Mouse (Mus musculus) CH12.LX (cell line): Measurements from ENCODE around the gene Cebpe.

Experiments used
- CHD1 ChIP-seq: IDR thresholded peaks from 2 replicates; pipeline ENCODE4 v1.6.1; 2012; ENCODE audit warnings: low read depth, low read length, improper control_type of control experiment, inconsistent platforms
- CHD2 ChIP-seq: IDR thresholded peaks from 2 replicates; pipeline ENCODE4 v1.6.1; 2011; ENCODE audit warnings: low read length, improper control_type of control experiment
- CTCF ChIP-seq, 2 experiments: IDR thresholded peaks in 1 of 2; conservative IDR thresholded peaks in 1 of 2; 2 replicates each; pipeline ENCODE4 v1.5.1; 2011 to 2012; ENCODE audit warnings: low read depth in 2 of 2, low read length in 2 of 2, improper control_type of control experiment in 1 of 2, inconsistent platforms in 1 of 2, mild to moderate bottlenecking in 1 of 2, moderate library complexity in 1 of 2
- E2F4 ChIP-seq: IDR thresholded peaks from 2 replicates; pipeline ENCODE4 v1.6.1; 2011; ENCODE audit warnings: low read depth, low read length, improper control_type of control experiment; ENCODE audit not compliant: insufficient replicate concordance
- EP300 ChIP-seq: IDR thresholded peaks from 2 replicates; pipeline ENCODE4 v1.6.1; 2011; ENCODE audit warnings: low read length, improper control_type of control experiment
- JUND ChIP-seq: conservative IDR thresholded peaks from 2 replicates; pipeline ENCODE4 v1.6.1; 2011; ENCODE audit warnings: low read depth, low read length, improper control_type of control experiment
- MXI1 ChIP-seq: IDR thresholded peaks from 2 replicates; pipeline ENCODE4 v1.6.1; 2011; ENCODE audit warnings: mild to moderate bottlenecking, low read depth, low read length, improper control_type of control experiment
- POLR2A ChIP-seq: IDR thresholded peaks from 2 replicates; pipeline ENCODE4 v1.6.1; 2011; ENCODE audit warnings: low read depth, mild to moderate bottlenecking, improper control_type of control experiment, low read length
- TBP ChIP-seq: conservative IDR thresholded peaks from 2 replicates; pipeline ENCODE4 v1.6.1; 2011; ENCODE audit warnings: low read depth, low read length, improper control_type of control experiment

DNA sequence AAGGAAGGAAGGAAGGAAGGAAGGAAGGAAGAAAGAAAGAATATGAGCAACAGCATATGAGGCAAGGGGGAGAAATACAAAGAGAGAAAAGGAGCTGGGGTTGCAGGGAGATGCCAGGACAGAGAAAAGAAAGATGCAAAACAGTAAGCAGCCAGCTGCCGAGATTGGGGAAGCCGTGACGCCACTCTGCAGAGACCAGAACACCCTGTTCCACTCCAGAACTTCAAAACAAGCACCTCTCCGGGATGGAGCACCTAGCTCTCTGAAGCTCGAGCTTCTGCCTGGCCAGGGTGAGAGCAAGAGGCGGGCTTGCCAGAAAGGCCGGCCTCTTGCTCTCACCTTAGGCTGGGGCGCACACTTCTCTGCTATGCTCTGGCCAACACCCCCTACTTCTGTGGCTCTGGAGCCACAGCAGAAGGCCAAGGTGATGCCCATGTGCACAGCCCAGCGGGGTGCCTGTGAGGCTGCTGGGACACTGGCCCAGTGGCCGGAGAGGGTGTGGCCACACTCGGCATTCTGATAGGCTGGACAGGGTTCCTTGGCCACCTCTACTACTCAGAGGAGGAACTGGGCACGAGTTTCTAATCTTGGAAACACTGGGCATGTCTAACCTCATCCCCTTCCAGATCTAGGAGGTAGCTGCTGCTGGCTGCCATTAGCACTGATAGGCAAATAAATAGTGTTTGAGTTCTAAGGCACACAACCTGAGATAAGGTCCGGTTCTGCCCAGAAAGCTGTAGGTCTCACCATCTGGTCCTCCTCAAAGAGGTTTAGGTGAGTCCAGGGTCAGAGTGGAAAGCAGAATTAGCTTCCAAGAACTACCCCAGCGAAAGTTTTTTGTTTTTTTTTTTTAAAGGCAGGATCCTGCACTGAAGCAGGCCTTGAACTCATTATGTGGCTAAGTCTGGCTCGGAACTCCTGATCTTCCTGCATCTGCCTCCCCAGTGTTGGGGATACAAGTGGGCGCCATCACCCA lies 36.3 kb upstream of the Cebpe start:
- TF ChIP-seq CHD2 (no peak), E2F4 (no peak), TBP (no peak), POLR2A (no peak), CTCF (conservative IDR thresholded peaks at IDR 0.05 in 1 of 2, IDR thresholded peaks at IDR 0.05 in 1 of 2; ENCODE audit: low read depth in 2 of 2, low read length in 2 of 2) (no peak), EP300 (no peak), JUND (no peak), CHD1 (no peak), MXI1 (no peak)
